ENCODE assay signal across 34 mouse cellular contexts in the genomic region with DNA sequence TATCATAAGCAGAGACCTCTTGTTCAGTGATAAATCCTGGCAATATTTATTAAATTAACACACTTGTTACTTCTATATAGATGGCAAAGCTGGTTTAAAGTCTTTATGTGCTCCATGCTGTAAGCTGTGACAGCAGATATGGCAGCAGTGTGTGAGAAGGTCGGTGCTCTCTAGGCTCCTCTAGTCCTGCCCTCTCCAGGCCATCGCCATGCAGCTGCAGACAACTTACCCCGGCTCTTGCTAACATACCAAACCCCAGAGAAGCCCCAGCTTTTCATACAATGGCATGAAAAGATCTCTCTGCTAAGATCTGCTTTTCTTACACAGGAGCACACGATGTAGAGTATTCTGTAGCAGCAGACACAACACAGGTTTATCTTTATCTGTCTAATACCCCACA.
"Had no signal": no experiment of that assay in that cellular context is flagged by ENCODE, and none has a peak within 500 bp of the region (broad histone marks: within the 10 kb centered on the region; RNA-seq: fewer than 3 reads in every experiment).

No protein-coding gene starts in this region.

- DNase-seq: heart, postnatal 10 days; heart, postnatal 36 days; heart, postnatal 4 days; kidney, adult 11 months; kidney, adult 18-20 months; kidney, adult 2 months; kidney, adult 8-10 months; kidney, adult 9 months; kidney, postnatal 10 days; kidney, postnatal 14 days; kidney, postnatal 25 days; kidney, postnatal 36 days; kidney, postnatal 4 days; layer of hippocampus, adult 9-11 months; layer of hippocampus, postnatal 36 days had no signal

- H3K4me2 ChIP-seq: heart, embryonic 11.5 days; heart, embryonic 12.5 days; heart, embryonic 13.5 days; heart, embryonic 15.5 days; hindbrain, embryonic 12.5 days; hindbrain, embryonic 13.5 days; hindbrain, embryonic 14.5 days; hindbrain, embryonic 15.5 days; intestine, embryonic 15.5 days; kidney, embryonic 15.5 days had no signal

- H3K9me3 ChIP-seq: heart, embryonic 10.5 days; heart, embryonic 12.5 days; heart, embryonic 13.5 days; heart, embryonic 15.5 days; hindbrain, embryonic 10.5 days; hindbrain, embryonic 12.5 days; hindbrain, embryonic 13.5 days; hindbrain, embryonic 15.5 days; intestine, embryonic 15.5 days; kidney, embryonic 15.5 days had no signal

- ATAC-seq: hindbrain, embryonic 16.5 days; hindbrain, postnatal 0 days; inflammation-experienced regulatory T-cells, adult 6 months; intestine, embryonic 15.5 days; intestine, embryonic 16.5 days; intestine, postnatal 0 days had no signal

- H3K4me3 ChIP-seq: heart, embryonic 10.5 days; heart, embryonic 12.5 days; heart, embryonic 13.5 days; heart, embryonic 15.5 days; hindbrain, embryonic 10.5 days; hindbrain, embryonic 12.5 days; hindbrain, embryonic 13.5 days; hindbrain, embryonic 15.5 days; intestine, embryonic 15.5 days; kidney, embryonic 15.5 days; layer of hippocampus, adult 2 months had no signal

- H3K9ac ChIP-seq: heart, embryonic 12.5 days; heart, embryonic 13.5 days; heart, embryonic 15.5 days; hindbrain, embryonic 12.5 days; hindbrain, embryonic 13.5 days; hindbrain, embryonic 14.5 days; hindbrain, embryonic 15.5 days; intestine, embryonic 15.5 days; kidney, embryonic 15.5 days had no signal

- H3K36me3 ChIP-seq: hindbrain, embryonic 12.5 days; hindbrain, embryonic 15.5 days; intestine, embryonic 15.5 days had no signal

- H3K4me1 ChIP-seq: hindbrain, embryonic 12.5 days; hindbrain, embryonic 15.5 days; intestine, embryonic 15.5 days had no signal

- H3K27me3 ChIP-seq: heart, embryonic 12.5 days; heart, embryonic 13.5 days; heart, embryonic 15.5 days; hindbrain, embryonic 12.5 days; hindbrain, embryonic 13.5 days; hindbrain, embryonic 15.5 days; intestine, embryonic 15.5 days; kidney, embryonic 15.5 days had no signal

- H3K27ac ChIP-seq: heart, embryonic 10.5 days; heart, embryonic 13.5 days; heart, embryonic 15.5 days; hindbrain, embryonic 10.5 days; hindbrain, embryonic 12.5 days; hindbrain, embryonic 13.5 days; hindbrain, embryonic 14.5 days; hindbrain, embryonic 15.5 days; hindbrain, postnatal 0 days; intestine, embryonic 15.5 days; kidney, embryonic 15.5 days; kidney, postnatal 0 days; layer of hippocampus, adult 2 months had no signal
